Mouse (Mus musculus) adrenal gland, adult 2 months (tissue): ENCODE measurements around the gene Tgfbrap1. TPM values are rescaled to one million over a fixed set of nuclear protein-coding genes. Genes with fewer than 3 reads are reported as not detected.

Experiments
- DNase-seq: peaks from one replicate; pipeline ENCODE4 v3.0.0; 2021
- polyA plus RNA-seq: library from polyadenylated mRNA; depleted of rRNA; stranded (reverse); fragments of >200 nt; gene quantifications from 2 replicates; pipeline ENCODE4 v1.2.3, GENCODE M21; 2012
- total RNA-seq, 2 experiments: library from RNA; stranded (reverse); gene quantifications; 2 replicates each; pipeline ENCODE4 v1.2.3; 2021

Tgfbrap1 gene
- total and polyA plus RNA-seq, 3 experiments, result 21.2 to 32.2 (median 31.7) TPM

DNA sequence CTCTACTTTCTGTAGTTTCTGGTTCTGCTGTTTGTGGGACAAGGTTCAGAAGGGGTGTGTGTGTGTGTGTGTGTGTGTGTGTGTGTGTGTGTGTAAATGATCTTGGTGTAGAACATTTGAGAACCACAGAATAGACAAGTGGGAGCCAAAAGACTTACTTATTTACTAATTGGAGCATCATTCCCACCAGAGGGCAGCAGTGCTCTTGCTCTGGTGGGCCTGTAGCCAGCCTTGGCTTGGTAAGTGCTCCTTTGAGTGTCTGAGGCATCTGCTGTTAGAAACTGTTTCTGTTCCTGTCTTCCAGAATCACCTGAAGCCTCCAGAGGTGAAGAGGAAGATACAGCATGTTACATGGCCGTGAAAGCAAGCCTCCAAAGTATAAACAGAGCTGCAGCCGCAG, 14.4 kb upstream of the Tgfbrap1 start:
- DNase-seq, result peak; percentile 36

DNA sequence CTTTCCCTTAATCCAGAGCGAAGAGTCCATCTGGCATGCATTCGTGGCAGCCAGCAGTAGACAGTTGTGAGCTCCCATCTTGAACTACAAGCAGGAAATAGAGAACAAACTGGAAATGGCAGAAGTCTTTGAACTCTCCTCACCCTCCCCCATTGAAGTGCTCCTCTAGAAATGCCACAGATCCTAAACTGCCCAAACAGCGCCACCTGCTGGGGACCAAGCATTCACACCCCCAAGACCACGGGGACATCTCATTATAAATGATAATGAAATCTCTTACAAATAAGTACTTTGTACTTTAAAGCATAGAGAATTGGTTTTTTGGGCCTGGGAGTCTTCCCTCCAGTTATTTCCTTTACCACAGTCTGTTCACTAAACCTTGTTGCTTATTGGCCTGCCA, 12.1 kb upstream of the Tgfbrap1 start:
- DNase-seq, result peak; percentile 44

DNA sequence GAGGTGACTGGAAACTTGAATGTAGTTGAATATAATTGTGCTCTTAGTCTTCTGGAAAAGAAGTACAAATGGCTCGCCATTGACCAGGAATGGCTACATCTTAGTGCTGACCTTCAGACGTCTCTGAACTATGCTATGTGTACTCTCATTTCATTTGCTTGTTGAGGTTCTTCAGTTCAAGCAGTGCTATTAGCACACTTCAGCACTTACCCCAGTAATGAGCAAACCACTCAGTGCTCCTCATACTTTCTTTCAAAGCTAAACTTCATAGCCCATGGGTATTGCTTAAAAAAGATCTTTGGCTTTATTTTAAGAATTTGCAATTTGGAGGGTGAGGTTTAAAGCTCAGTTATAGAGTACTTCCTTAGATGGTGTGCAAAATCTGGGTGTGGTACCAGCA, 10.3 kb upstream of the Tgfbrap1 start:
- DNase-seq, result no peak

DNA sequence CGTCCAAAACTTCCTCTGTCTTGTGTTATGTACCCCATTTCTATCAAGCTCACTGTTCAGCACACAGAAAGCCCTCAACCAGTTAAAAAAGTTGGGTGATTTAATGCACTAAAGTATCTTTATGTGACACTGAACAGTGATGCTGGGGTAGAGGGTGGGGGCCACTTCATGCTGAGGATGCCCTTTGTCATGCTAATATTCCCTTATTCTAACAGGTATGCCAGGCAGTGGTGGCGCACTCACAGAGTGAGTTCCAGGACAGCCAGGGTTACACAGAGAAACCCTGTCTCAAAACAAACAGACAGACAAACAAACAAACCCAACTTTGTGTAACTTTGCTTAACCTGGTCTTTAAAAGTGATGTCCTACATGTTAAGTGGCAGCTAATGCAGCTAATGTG, 4.2 kb downstream of the Tgfbrap1 start:
- no peak for DNase-seq

DNA sequence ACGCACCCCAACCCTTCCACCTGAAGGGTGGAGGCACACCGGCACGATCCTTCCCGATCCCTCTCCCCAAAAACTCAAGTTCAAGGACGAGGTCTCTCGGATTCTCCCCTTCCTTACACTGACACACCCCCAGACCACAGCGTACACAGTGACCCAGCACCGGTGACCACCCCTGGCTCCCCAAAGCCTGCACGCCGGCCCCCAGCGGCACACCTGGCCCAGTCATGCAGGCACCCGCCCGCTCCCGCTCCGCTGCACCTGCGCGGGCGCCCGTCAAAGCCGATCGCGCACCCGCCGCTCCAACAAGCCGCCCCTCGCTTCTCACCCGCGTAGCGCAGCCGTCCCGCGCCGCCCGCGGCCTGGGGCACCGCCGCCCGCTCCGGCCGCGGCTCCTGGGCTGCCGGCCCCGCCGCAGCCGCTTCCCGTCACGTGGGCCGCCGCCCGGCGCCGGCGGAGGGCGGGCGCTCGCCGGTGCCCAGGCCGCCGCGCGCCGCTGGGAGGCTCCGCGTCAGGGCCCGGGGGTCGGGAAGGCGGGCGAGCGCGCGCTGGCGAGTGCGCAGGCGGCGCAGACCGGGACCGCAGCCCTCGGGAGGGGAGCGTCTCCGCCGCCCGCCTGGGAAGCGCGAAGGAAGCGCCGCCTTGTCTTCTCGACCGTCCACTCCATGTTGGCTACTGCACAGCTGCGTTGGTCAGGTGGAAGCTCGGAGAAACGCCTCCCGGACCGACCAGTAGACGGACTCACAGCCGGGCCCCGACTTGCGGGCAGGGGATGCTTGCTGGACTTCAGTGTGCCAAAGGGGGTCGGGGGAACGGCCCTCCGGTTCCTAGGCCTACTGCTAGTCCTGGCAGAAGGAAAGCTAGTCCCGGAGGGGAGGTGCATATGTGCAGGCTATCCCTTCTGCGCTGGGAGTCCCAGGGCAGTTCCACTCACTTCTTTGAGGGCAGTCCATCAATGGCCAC, 6.1 kb downstream of the Tgfbrap1 start:
- DNase-seq, result peak; percentile 88

DNA sequence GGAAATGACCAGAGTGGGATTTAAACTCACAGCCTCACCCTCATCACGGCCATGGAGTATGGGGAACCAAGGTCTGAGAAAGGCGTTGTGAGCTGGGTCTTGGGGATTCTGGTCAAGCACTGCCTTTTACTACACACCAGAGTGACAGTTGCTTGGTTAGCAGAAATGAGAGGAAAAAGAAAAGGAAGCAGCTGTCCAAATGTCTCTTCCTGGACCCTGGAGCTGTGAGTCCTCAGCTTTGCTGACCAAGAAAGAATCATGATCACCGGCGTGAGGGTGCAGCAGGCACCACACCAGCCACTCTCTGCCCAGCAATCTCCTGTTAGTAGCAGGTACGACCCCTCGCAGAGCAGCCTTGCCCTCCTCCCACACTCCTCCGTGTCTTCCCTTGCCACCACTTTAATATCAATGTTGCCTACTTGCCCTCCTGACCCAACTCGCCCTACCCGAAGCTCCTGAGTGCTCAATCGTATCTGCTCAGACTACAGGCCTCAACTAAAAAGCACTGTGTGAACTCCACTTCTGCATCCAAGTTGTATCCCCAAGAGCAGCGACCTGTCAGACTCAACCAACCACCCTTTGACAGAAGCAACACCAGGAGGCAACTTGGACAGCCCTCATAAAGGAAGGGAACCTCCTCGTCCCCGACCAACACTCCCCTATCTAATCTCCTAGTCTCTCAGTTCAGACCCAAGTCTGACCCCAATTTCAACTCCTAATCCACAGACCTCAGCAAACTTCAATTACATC, 7.0 kb downstream of the Tgfbrap1 start:
- no peak for DNase-seq

DNA sequence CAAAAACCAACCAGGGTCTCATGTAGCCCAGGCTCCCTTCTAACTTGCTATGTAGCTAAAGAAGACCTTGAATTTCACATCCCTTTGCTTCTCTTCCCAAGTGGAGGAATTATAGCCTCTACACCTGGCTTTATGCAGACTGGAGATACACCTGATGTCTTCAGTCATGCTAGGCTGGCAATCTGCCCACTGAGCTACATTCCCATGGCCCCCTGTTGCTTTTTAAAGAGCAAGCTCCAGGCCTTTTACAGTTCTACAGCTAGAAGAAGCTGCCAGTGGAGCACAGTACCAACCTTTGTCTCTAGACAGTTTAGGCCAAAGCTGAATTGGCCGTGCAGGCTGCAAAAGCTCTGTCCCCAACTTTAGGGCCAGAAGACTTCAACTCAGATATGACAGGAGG, 8.0 kb downstream of the Tgfbrap1 start:
- no peak for DNase-seq

DNA sequence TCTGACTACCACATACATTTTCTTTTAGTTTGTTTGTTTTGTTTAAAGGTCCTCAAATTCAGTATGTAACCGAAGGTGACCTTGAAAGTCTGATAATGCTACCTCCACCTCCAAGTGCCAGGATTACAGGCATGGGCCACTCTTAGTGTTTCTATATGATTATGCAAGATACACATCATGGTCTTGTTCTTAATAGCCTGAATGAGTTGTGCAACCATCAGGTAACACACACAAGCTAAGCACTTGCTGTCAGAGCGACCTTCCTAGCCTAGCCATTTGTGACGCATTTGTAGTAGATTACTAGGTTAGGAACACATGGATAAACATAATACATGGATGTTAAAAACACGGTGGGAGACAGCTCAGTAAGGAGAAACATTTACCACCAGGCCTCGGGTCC, 15.5 kb downstream of the Tgfbrap1 start:
- no peak for DNase-seq

DNA sequence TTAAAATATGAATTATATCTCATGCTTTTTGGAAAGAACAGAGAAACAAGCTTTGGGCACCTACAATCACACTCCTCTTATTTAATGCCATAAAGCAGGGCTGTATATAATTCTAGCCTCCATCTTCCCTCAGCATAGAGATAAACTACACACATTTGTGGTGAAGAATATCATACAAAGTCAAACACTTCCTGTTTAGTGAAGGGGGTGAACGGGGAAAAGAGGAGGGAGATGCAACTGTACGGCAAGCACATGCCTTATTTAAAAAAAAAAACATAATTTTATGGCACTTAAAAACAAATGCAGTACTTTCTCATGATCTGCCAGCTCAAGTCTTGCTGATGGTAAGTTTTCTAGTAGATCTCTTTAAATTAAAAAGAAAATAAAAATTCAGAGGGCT, 20.3 kb downstream of the Tgfbrap1 start:
- no peak for DNase-seq

DNA sequence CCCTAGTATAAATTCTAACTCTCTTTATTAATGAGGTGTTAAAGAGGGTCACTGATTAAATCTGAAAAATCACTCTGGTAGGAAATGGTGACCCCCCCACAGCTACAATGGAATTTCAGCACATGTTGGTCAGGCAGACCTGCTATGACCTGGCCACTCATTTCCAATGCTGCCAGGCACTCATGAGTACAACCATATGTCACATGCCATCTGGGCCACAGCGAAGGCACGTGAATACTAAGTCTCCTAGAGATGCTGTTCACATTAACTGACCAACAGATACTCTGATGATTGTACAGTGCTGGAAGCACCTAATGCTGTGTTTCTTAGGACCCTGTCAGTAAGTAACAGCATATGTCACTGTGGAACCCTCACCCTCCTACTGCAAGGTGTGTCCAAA, 23.6 kb downstream of the Tgfbrap1 start:
- no peak for DNase-seq

DNA sequence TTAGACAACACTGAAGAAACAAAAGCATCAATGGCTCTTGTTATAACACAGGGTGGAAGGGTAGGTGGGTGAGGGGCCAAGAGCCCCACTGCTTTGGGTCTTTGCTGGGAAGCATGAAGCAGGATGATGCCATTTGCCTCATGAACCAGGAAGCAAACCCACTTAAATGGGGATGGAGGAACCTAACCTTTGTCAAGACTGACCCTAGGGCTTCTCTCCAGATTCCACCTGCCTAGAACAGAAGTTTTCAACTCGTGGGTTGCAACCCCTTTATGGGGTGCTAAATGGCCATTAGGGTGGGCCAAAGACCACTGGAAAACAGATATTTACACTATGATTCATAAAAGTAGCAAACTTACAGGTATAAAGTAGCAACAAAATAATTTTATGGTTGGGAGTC, 25.9 kb downstream of the Tgfbrap1 start:
- no peak for DNase-seq

DNA sequence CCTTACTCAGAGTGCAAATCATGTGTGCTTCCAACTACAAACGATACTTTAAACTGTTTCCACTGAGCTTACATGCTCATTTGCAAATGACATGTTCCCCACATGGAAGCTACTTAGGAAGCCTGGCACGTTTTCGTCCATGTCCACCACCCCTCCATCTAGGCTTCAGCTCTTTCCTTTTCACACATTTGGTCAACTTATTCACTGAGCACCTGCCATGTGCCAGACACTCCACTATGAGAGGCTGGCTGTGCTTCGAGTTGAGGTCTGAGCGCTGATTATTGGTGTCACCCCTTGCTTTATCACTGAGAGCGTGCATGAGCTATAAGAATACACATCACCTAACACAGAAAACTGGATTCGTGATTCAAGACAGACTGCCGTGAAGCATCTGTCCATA, 26.4 kb downstream of the Tgfbrap1 start:
- no peak for DNase-seq

DNA sequence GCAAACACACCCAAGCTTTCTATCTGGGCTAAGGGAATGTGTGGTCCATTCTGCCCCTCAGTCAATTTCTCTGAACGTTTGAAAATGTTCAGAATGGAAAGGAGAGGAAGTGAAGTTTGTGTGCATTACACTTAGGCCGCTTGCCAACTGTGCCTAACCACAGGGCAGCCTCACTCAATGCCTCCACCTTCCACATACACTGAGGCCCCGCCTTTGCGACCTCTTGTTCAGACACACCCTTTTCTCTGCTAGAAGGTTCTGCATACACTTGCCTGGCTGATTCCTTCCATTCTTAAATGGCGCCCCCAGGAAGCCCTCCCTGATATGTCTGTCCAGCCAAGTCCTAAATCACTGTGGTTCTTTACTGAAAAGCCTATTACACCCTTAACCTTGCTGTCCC, 27.7 kb downstream of the Tgfbrap1 start:
- no peak for DNase-seq

DNA sequence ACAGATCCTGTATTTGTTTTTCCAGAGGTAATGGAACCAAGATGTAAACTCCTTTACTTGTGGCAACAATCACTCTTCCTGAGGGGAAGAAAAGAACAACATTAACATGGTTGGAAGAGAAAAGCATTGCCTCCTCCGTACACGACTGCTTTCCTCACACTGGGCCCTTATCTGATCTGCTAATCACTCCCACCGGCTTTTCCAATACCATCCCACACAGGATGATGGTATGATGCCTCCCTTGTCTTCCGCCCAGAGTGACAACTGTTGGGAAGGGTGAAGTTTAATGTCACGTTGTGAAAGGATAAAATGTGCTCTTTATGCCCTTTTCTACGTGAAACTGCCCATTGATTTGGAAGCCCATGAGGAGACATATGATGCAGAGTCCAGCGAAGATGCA, 30.9 kb downstream of the Tgfbrap1 start:
- no peak for DNase-seq

DNA sequence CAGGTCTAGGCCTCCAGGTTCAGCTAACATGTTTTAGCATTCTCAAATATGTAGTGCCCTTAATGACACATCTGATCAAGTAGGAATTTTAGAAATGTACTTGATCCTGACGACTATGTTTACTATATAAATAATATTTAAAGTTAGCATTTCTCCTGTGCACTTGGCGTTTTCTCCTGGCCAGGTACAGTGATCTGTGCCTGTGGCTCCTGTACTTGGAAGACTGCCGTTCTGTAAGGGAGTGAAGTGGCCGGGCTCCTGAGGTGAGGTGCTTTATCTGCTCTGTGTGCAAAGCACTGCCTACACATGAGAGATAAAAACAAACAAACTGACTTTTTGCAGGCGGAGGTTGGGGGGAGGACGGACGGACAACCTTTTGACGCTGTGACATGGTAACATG, 31.9 kb downstream of the Tgfbrap1 start:
- no peak for DNase-seq

DNA sequence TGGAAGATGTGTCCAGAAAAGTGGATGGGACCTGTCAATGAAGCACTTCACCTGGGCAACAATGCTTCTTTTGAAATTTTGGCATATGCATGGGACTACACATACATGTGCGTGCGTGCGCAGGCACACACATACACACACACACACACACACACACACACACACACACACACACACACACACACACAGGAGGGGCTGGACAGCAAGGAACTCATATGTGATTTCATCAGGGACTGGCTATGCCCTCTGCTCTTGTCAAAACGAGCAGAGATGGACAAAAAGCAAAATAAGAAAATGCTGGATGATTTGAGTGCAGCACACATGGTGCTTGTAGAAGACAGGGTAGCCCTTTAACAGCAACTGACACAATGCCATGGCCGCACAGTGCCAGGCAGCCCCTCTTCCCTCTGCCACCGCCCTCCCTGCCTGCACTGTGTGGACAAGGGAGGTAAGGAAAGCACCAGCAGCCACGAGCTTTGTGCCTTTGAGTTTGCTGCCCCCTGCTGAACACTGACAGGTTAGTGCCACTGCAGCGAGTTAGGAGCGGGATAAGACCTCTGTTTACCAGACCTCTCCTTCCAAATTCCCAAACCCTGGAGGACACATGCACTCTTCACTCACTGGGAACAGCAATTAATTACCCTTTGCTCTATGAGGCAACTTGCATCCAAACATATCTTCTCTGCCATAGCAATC, 32.7 kb downstream of the Tgfbrap1 start:
- DNase-seq, result peak; percentile 54

DNA sequence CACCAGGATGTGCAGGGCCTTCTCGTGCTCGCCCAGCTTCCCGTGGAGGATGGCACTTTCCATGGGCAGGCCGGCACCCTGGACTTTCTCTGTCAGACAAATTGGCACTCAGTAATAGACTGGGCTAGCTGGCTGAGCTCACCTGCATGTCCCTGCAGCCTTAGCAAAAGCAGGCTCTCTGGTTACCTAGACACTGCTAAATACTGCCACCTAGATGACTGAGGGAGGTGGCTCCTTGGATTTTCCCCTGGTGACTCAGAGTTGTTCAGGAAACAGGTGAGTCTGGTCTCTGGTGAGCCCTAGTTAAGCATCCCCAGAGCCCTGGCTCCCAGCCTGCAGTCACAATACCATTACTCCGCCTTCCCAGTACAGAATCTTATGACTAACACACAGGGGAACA, 46.5 kb downstream of the Tgfbrap1 start:
- DNase-seq, result no peak

DNA sequence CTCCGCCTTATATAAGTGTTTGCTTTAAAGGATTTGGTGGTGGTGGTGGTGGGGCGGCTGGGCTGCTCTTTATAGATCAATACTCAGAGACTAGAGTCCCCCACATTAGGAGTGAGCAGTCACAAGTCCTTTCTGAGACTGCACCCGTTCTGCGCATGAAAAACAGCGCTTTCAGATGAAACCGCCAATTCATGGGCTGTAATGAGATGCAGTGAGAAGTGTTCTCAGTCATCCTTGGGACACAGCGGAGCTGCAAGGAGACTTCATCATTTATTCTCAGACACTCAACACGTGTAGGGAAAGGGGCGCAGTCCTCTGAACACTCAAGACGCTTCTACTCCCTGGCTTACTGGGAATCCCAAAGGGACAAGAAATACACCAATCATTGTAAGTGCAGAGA, 50.6 kb downstream of the Tgfbrap1 start:
- no peak for DNase-seq

DNA sequence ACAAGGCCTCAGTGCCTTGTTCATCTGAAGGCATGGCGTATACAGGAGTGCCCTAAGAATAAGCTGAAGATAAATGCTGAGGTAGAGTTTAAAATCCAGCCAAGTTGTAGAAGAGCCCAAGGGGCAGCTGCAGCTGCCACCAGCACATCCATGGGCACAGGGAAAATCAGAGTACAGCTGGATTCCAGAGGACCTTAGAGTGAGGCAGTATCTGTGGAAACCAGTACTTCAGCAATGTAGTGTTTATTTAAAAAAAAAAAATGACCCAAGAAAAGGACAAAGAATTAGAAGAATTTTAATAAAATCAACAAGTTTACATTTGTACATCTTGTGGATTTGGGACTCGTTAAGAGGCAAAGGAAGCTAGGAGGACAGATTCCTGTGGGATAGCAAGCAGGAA, 51.4 kb downstream of the Tgfbrap1 start:
- no peak for DNase-seq

DNA sequence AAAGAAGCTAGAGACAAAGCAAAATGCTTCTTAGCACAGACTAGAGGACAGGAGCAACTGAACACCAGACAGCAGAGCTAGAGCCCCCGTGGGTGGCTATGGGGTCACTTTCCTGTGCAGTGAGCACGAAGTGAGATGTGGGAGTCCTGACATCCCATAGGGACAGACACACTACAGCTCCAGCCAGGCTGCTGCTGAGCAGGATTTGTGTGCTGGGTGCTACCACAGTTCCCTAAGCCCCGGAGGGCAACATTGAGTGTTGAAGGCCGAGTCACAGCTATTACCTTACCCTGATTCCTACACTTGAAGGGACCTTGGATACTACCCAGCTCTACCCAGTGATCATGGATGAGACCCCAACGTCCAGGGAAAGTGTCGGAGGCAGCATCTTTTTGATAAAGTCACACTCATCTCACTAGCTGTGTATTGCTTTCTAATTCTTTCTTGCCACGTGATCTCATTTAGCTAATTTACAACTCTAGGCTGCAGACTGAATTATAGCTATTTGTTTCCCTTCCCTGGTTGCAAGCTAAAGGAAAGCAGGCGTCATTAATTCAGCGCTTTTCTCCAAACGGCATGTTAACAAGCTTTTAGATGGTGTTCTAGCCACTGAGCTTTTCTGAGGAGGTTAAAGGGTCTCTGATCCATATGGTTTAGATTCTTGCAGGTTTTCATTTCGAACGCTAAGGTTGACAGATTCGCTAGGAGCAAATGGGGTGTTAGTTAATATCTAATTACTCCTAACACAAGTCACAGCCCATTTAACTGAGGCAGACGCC, 53.0 kb downstream of the Tgfbrap1 start:
- no peak for DNase-seq

DNA sequence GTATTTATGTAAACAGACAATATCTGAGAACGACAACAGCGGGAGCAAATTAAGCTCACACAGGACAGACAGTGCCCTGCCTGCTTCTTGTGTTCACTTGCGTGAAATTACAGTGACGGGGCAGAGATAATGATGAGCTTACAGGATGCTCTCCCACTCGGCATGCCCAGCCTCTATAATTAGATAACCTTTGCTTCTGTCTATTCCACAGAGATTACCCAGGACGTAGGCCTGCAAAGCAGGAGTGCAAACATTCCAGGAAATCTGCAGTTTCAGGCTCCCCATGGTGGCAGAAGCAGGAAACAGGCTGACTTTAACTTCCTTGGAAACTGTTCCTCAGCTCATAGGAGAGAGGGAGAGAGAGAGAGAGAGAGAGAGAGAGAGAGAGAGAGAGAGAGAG, 56.2 kb downstream of the Tgfbrap1 start:
- no peak for DNase-seq

DNA sequence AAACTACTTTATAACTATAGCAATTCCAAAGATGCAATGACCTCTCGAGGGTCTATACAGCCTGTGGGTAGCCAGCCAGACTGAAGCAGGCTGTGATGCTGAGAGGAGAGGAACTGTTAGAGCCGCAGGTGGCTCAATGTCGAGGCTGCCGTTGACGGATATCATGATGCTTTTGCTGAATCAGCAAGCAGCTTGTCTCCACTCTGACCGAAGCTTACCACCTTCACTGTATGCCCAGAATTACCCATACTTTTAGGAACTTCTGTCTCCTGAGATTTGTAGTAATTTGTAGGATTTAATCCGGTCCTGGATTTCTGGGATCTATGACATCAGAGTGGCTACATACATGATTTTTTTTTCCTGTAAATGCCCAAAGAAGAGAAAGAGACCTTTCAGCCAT, 62.4 kb downstream of the Tgfbrap1 start:
- no peak for DNase-seq
